Mouse (Mus musculus) hindlimb bud, embryonic 11.5 days (tissue): ENCODE results near the gene Dcp1b.
"Not testable (repeated sequence)": the region's sequence is repeated elsewhere in the genome, so short reads cannot be mapped to it uniquely, and the experiment has no call there.

Experiments used
- DNase-seq: peaks from one replicate; pipeline ENCODE4 v3.0.0-alpha.2; 2012; ENCODE audit warnings: low read depth, low spot score; ENCODE audit errors: extremely low spot score

The Dcp1b gene

GRCm38 (mm10) chr6:119194601-119195000 is 19.5 kb downstream of the Dcp1b start:
- DNase-seq = no peak

- DNase-seq = no peak
Observed at GRCm38 (mm10) chr6:119196382-119197305, 21.6 kb downstream of the Dcp1b start, which contains the start of gene Cacna1c. Cacna1c (minus strand) TSS chr6:119196418.

- no peak for DNase-seq
Observed at GRCm38 (mm10) chr6:119198534-119199273, 23.7 kb downstream of the Dcp1b start.

GRCm38 (mm10) chr6:119199274-119199879 is 24.3 kb downstream of the Dcp1b start:
- no peak for DNase-seq

GRCm38 (mm10) chr6:119200362-119200761 is 25.3 kb downstream of the Dcp1b start:
- no peak for DNase-seq

GRCm38 (mm10) chr6:119201575-119201974 is 26.5 kb downstream of the Dcp1b start:
- DNase-seq = no peak

- DNase-seq = no peak
Observed at GRCm38 (mm10) chr6:119204286-119204685, 29.2 kb downstream of the Dcp1b start.

GRCm38 (mm10) chr6:119204915-119205314 is 29.9 kb downstream of the Dcp1b start:
- DNase-seq = no peak

GRCm38 (mm10) chr6:119206006-119206405 is 31.0 kb downstream of the Dcp1b start:
- DNase-seq = not testable (repeated sequence)

- no peak for DNase-seq
Observed at GRCm38 (mm10) chr6:119213375-119213774, 38.3 kb downstream of the Dcp1b start.

GRCm38 (mm10) chr6:119214190-119214589 is 39.1 kb downstream of the Dcp1b start:
- DNase-seq = no peak

- DNase-seq = no peak
Observed at GRCm38 (mm10) chr6:119215040-119215613, 40.1 kb downstream of the Dcp1b start.

- DNase-seq = no peak
Observed at GRCm38 (mm10) chr6:119217661-119218060, 42.6 kb downstream of the Dcp1b start.

GRCm38 (mm10) chr6:119218591-119218990 is 43.5 kb downstream of the Dcp1b start:
- DNase-seq = no peak

- no peak for DNase-seq
Observed at GRCm38 (mm10) chr6:119219237-119219870, 44.3 kb downstream of the Dcp1b start.

- peak; percentile 44 for DNase-seq
Observed at GRCm38 (mm10) chr6:119220297-119220696, 45.2 kb downstream of the Dcp1b start.

- no peak for DNase-seq
Observed at GRCm38 (mm10) chr6:119224451-119225195, 49.6 kb downstream of the Dcp1b start.

- no peak for DNase-seq
Observed at GRCm38 (mm10) chr6:119225226-119225625, 50.2 kb downstream of the Dcp1b start.

- no peak for DNase-seq
Observed at GRCm38 (mm10) chr6:119225731-119226130, 50.7 kb downstream of the Dcp1b start.

- no peak for DNase-seq
Observed at GRCm38 (mm10) chr6:119227001-119227400, 51.9 kb downstream of the Dcp1b start.
